Mouse (Mus musculus) myocyte (in vitro differentiated cells): ENCODE data around the gene Smyd1.

Source experiments
- CEBPB ChIP-seq: IDR thresholded peaks from 2 replicates; pipeline ENCODE4 v1.6.1; 2011; ENCODE audit warnings: mild to moderate bottlenecking, moderate library complexity; ENCODE audit not compliant: poor library complexity, insufficient read depth, severe bottlenecking
- E2F4 ChIP-seq: IDR thresholded peaks from one replicate; pipeline ENCODE4 v1.6.1; 2011; ENCODE audit warnings: mild to moderate bottlenecking, control low read depth, moderate library complexity; ENCODE audit not compliant: insufficient read depth
- MAX ChIP-seq: IDR thresholded peaks from one replicate; pipeline ENCODE4 v1.6.1; 2011; ENCODE audit warnings: low read depth, mild to moderate bottlenecking, control low read depth
- MYOG ChIP-seq, 3 experiments: IDR thresholded peaks; one replicate each; pipeline ENCODE4 v1.6.1; 2011; ENCODE audit warnings: control low read depth in 2 of 3, low read depth in 2 of 3, mild to moderate bottlenecking in 2 of 3; ENCODE audit not compliant: insufficient read length in 2 of 3, control insufficient read depth in 1 of 3, insufficient read depth in 1 of 3
- POLR2A ChIP-seq: IDR thresholded peaks from one replicate; pipeline ENCODE4 v1.6.1; 2011; ENCODE audit warnings: low read depth, mild to moderate bottlenecking, control low read depth, moderate library complexity; ENCODE audit not compliant: insufficient read length
- POLR2AphosphoS2 ChIP-seq: IDR thresholded peaks from one replicate; pipeline ENCODE4 v1.6.1; 2011; ENCODE audit warnings: low read depth, control low read depth; ENCODE audit not compliant: insufficient read length
- REST ChIP-seq: IDR thresholded peaks from one replicate; pipeline ENCODE4 v1.6.1; 2011; ENCODE audit warnings: mild to moderate bottlenecking, control low read depth, moderate library complexity; ENCODE audit not compliant: insufficient read depth, insufficient read length
- TCF12 ChIP-seq: IDR thresholded peaks from one replicate; pipeline ENCODE4 v1.6.1; 2011; ENCODE audit warnings: mild to moderate bottlenecking, control low read depth; ENCODE audit not compliant: poor library complexity, insufficient read depth, severe bottlenecking
- TCF3 ChIP-seq: IDR thresholded peaks from one replicate; pipeline ENCODE4 v1.6.1; 2011; ENCODE audit warnings: low read depth, control low read depth; ENCODE audit not compliant: insufficient read length
- USF1 ChIP-seq: IDR thresholded peaks from one replicate; pipeline ENCODE4 v1.6.1; 2011; ENCODE audit warnings: low read depth, mild to moderate bottlenecking, control low read depth, moderate library complexity

- TF ChIP-seq POLR2AphosphoS2 = no peak
- TF ChIP-seq USF1 = no peak
- no peak for TF ChIP-seq POLR2A
- no peak for TF ChIP-seq E2F4
- TF ChIP-seq MAX = no peak
- TF ChIP-seq MYOG (IDR thresholded peaks at IDR 0.05; ENCODE audit: control insufficient read depth in 1 of 3, insufficient read depth in 1 of 3, insufficient read length in 2 of 3, low read depth in 2 of 3) = no peak
- TF ChIP-seq REST = no peak
- no peak for TF ChIP-seq CEBPB
- no peak for TF ChIP-seq TCF12
- no peak for TF ChIP-seq TCF3
These were observed 125.9 kb downstream of the Smyd1 start for GRCm38 (mm10) chr6:71196107-71196506.
